Mouse (Mus musculus): ENCODE data around the gene Ppp1r1b.
A peak's percentile ranks its signal among the peaks of the same experiment; 100 is the strongest.

Ppp1r1b gene

DNA sequence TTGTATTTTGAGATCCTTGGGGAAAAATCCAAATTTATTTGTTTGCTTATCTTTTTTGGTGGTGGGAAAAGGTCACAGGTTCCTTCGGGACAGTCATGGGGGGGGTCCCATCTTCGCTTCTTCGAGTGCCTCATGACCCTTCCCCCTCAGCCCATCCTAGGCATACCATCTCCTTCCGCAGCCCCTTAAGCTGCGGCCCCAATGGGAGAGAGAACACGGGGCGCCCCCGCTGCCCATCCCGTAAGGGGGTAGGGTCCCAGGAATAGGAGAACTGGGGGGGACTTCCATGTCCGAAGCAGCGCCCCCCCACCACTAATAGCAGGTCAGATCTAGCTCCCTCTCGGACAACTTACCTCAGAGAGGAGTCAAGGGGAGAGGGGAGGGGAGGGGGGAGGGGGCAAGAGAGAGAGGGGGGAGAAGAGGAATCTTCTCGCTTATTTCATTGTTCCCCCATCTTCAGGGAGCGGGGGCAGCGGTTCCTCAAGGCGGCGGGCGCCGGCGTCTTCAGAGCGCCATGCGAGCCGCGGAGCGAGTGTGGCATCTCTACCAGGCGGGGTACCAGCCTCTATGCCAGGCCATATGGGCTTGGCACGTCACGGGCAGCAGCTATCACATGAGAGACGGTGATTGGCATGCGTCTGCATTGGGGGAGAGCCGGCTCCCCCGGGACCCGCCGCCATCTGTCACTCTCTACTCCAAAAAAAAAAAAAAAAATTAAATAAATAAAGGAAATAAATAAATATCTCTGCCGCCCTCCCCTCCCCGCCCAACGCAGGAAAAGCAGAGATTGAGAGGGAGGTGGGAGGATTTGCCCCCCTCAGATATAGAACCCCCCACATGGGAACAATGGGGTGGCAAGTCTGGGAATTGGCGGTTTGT, 18.9 kb upstream of the Ppp1r1b start, which contains the start of gene Neurod2:
Gene Neurod2 (minus strand): TSS at position 568 of the 879 bp plus-strand sequence.
- DNase-seq: no peak

DNA sequence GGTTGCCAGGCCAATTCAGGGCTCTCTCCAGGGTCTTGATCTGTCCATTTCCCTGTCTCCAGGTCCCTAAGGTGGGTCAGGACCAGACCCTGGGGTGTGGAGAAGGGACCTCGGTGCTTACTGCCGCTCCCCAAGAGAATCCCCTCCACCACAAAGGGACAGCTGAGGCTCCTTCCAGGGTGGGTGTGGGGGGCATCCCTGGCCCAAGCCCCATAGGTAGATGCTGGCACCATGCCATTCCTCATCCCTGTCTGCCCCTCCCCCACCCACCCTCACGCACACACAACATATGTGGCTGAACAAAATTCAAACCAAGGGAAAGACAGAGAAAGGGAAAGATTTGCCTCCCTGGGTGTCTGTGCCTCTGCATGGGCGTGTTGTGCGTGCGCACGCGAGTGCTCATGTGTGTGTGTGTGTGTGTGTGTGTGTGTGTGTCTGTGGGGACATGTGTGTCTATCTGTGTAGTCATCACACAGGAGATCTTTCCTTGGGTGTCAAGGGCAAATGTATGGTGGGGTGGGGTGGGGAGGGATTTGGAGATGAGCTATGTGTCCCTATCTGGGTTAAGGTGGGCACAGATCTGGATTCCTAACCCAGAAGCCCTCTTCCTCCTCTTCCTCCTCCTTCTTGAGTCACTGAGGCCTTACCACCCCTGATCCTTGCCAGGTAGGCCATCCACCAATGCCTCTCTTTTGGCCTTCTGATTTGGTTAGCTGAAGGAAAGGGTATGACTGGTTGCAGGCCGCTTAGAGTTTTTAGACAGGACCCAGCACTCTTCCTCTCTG, 18.1 kb upstream of the Ppp1r1b start:
- no peak for DNase-seq

GRCm38 (mm10) chr11:98330745-98331204, 17.4 kb upstream of the Ppp1r1b start:
- no peak for DNase-seq

DNA sequence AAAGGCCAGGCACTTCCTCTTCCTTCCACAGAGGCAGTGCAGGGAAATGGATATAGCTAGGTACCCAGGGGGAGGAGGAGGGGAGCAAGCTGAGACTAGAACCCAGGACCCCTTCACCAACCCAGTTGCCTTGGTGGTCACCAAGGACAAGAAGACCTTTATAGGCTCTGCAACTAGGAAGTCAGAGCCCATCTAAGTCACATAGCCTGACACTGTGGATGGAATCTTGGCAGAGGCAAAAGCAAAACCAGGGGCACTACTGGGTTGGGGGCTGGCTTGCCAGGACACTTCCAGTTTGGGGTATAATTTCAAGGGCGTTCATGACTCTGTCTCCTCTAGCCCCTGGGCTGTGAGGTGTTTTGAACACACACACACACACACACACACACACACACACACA, 16.8 kb upstream of the Ppp1r1b start:
- no peak for DNase-seq

GRCm38 (mm10) chr11:98332186-98332585, 16.0 kb upstream of the Ppp1r1b start:
- DNase-seq: no peak

DNA sequence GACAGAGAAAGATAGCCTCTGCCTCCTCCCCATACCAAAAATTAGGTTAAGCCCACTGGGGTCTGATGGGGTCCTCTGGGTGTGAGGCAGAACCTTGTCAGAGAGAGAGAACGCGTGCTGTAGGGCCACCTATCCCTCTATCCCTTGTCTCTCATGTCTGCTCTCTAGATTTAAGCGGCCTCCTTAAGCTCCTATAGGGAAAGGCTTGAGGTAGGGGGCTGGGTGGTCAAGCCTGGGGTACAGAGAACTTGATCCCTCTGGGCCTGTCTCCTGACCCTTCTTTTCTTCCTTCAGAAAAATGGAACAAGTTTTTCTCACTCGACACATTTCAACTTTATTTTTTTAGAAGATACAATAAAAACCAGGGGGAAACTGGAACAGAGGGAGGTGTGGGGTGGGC, 15.4 kb upstream of the Ppp1r1b start:
- DNase-seq: no peak

DNA sequence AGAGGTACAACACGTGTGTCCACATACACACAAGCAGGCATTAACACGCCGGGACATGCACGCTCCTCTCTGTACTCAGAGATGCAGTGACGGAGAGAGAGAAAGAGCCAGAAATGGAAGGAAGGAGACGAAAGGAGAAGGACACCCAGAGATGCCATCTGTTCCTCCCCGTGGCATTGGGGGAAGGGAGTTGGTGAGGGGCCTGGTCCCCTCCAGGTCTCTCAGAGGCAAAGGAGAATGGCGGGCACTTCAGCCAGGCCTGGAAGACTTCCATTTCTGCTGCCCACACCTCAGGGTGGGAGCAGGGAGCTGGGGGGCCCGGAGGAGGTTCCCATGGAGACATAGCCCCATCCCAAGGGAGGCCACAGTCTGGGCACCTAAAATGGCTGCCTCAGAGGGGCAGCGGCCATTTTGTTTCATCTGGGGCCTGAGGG, 14.9 kb upstream of the Ppp1r1b start:
- DNase-seq: no peak

GRCm38 (mm10) chr11:98333981-98334741, 14.0 kb upstream of the Ppp1r1b start:
- no peak for DNase-seq

DNA sequence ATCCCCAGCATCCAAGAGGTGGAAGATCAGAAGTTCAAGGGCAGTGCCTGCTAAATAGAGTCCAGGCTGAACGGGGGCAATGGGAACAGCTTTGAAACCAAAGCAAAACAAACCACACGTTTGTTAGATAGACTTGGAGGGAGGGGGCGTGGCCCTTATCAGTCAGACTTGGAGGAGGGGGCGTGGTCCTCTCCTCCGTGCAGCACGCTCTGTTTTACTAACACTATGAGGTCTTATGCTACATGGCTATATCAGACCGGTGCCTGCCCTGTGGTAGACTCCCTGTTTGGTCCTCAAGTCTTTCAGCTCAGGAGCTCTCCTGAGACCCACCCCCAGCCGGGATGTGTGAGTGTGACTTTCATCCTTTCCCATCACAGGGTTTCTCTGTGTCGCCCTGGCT, 13.0 kb upstream of the Ppp1r1b start:
- no peak for DNase-seq

- no peak for DNase-seq
Measured at GRCm38 (mm10) chr11:98336245-98337107, 11.7 kb upstream of the Ppp1r1b start.

- DNase-seq: peak; percentile 75
Measured at GRCm38 (mm10) chr11:98338507-98338961, 9.7 kb upstream of the Ppp1r1b start.

- DNase-seq: peak; percentile 55
Measured at GRCm38 (mm10) chr11:98339071-98339501, 9.1 kb upstream of the Ppp1r1b start.

GRCm38 (mm10) chr11:98339679-98340287, 8.4 kb upstream of the Ppp1r1b start:
- DNase-seq: no peak

GRCm38 (mm10) chr11:98340597-98340996, 7.6 kb upstream of the Ppp1r1b start:
- no peak for DNase-seq

DNA sequence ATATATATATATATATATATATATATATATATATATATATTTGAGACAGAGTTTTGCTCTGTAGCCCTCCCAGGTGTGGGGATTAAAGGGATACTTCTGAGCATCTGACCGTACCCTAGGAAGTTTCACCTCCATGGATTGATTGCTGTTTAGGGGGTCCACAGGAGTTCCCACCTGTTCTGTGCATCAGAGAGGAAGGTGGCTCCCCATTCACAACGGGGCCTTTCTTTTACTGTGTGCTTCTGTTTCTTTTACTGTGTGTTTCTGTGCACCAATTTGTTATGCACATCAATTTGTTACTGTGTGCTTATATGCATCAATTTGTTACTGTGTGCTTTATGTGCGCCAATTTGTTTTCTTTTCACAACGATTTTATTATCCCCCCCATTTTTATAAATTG, 7.0 kb upstream of the Ppp1r1b start:
- no peak for DNase-seq

DNA sequence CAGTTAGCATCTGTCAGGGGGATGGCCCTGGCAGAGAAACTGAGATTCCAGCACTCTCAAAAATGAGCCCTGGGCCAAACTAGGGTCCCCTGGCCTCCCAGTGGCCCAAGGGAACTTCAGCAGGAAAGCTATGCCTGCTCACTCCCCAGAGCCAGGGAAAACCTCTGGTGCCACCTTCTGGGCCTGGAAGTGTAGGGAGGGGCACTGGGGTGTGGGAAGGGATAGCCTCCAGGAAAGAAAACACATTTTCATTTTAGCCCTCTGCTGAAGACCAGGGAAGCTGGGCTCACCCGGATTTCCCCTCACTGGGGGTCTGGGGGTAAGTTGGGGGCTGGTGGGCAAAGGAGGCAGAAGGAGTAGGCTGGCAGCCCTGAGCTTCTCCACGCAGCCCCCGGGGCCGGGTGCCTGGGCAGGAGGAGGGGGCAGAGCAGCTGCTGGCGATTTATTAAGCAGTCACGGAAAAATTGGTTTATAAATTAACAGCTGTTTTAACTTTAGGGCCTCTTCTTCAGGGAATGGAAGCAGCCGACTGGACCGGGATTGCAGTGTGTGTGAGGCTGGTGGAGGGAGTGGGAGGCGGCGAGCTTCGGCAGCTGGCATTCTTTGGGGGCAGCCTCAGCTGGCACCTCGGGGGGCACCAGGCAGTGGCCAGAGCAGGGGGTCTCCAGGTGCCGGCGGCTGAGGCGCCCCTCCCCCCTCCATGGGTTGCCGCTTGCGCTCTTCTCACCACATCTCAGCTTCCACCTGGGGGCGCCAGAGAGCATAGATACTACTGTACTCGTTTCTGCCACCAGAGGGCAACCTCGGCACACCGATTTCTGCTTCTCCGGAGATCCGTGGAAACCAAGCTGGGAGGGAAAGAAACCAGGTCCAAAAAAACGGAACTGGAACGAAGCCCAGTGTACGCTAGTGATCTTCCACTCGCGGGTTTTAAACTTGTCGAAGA, 5.9 kb upstream of the Ppp1r1b start:
- peak; percentile 99 for DNase-seq

DNA sequence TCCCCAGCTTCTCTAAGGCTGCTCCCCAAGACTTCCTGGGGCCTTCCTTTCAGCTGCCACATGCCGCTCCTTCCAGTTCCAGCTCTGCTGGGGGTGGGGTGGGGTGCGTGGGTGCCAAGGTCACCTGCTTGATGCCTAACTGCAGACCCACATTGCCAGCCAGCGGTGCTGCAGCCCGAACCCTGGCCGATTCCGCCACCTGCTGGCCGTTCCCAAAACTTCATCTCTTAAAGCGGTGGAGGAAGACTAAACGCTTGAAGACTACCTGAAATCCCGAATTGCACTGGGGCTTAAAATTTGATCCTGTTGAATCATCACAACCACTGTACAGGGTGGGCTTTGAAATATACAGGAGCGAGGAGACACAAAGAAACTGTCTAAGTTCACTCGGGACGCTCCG, 3.0 kb upstream of the Ppp1r1b start:
- DNase-seq: peak; percentile 90

DNA sequence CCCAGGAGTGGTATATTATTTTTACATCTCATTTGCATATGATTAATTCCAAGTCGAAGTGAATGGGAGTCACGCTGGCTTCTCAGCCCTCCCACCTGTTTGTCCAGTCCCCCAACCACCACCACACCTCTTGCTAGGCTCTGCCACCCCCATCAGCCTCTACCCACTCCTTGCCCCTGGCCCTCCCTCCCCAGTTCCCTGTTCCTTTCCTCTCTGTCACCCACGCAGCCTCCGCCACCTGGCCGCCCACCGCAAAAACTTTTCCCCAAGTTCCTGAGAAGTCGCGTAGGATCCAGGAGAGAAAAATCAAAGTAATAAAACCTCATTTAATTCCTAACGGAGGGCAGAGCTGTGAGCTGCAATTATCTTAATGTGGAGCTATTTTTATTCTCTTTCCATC, 2.0 kb upstream of the Ppp1r1b start:
- no peak for DNase-seq

- peak; percentile 44 for DNase-seq
Measured at GRCm38 (mm10) chr11:98347385-98348082, 670 bp upstream of the Ppp1r1b start.

DNA sequence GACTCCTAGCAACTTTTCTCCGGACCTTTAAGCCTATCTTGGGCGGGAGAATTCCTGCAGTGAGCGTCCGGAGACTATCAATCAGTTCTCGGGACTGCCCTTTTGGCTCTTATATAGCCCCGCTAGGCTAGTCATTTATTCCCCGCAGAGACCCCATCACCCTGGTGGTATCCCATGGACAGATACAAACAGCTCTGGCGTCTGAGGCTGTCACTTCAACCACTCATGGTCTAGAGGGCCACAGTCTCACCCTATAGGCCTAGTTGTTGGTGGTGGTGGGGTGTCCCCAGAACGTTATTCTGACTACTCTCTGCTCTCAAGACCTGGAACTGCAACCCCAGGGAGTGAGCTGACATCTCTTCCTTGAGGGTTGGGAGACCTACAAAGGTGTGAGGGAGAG, 1.1 kb downstream of the Ppp1r1b start:
- DNase-seq: no peak
